Mouse (Mus musculus): ENCODE measurements at regions not wholly inside any gene's neighbourhood (a gene's known extent, or its start where the extent isn't known, plus 50 kb on each side); places are given as distances from the start of the nearest gene placed in this dataset.

GRCm38 (mm10) chr11:20396884-20397283 lies 64.4 kb upstream of the Slc1a4 start:
- TF ChIP-seq CTCF (IDR thresholded peaks at IDR 0.05; ENCODE audit: low read depth, low read length) (no peak), TAL1 (conservative IDR thresholded peaks at IDR 0.05; ENCODE audit: low read depth, low read length) (no peak), GATA1 (IDR thresholded peaks at IDR 0.05; ENCODE audit: borderline replicate concordance, low read length) (no peak), POLR2AphosphoS5 (IDR thresholded peaks at IDR 0.05; ENCODE audit: insufficient replicate concordance, low read depth, low read length) (no peak)

Data from G1E (cell line).